Mouse (Mus musculus) limb, embryonic 12.5 days (tissue): Measurements from ENCODE around the gene Sesn2. TPM values are rescaled to one million over a fixed set of nuclear protein-coding genes. Genes with fewer than 3 reads are reported as not detected.

Source experiments
- ATAC-seq: fragments of 200-750 bp; cut with Nextera tagmentation; 2 replicates; pipeline ENCODE4 v1.8.0; 2017; ENCODE audit warnings: low read depth, moderate TSS enrichment; ENCODE audit not compliant: insufficient number of reproducible peaks, insufficient read depth, low FRiP score, low TSS enrichment
- H3K27ac ChIP-seq: fragments of 300-500 bp; sonication (generic); 2 replicates; pipeline ENCODE4 v1.5.1; 2016; ENCODE audit warnings: mild to moderate bottlenecking, moderate library complexity
- H3K27me3 ChIP-seq: fragments of 300-500 bp; sonication (generic); 2 replicates; pipeline ENCODE4 v1.6.1; 2016; ENCODE audit warnings: mild to moderate bottlenecking, moderate library complexity
- H3K36me3 ChIP-seq: fragments of 300-500 bp; sonication (generic); 2 replicates; pipeline ENCODE4 v1.6.1; 2016; ENCODE audit warnings: mild to moderate bottlenecking, moderate library complexity
- H3K4me1 ChIP-seq: fragments of 300-500 bp; sonication (generic); replicated peaks from 2 replicates; pipeline ENCODE4 v1.6.1; 2016
- H3K4me2 ChIP-seq: fragments of 300-500 bp; sonication (generic); 2 replicates; pipeline ENCODE4 v1.6.1; 2016; ENCODE audit warnings: mild to moderate bottlenecking, moderate library complexity
- H3K4me3 ChIP-seq: fragments of 300-500 bp; sonication (generic); replicated peaks from 2 replicates; pipeline ENCODE4 v1.5.1; 2016; ENCODE audit warnings: mild to moderate bottlenecking
- H3K9ac ChIP-seq: fragments of 300-500 bp; sonication (generic); replicated peaks from 2 replicates; pipeline ENCODE4 v1.6.1; 2016; ENCODE audit warnings: mild to moderate bottlenecking, moderate library complexity
- H3K9me3 ChIP-seq: fragments of 300-500 bp; sonication (generic); 2 replicates; pipeline ENCODE4 v1.6.1; 2016; ENCODE audit warnings: mild to moderate bottlenecking, moderate library complexity
- WGBS: fragments of 180-500 bp; shearing (Covaris S2); methylation state at CpG from one replicate; pipeline ENCODE4 v1.1.7; 2016; 5-methylcytosine and 5-hydroxymethylcytosine counted together
- polyA plus RNA-seq: library from polyadenylated mRNA; unstranded; fragments of >200 nt; fragmentation: Nextera tagmentation; extraction: Ambion mirVana; gene quantifications from 2 replicates; pipeline ENCODE4 v1.2.1, GENCODE M21; 2016

Gene Sesn2
- polyA plus RNA-seq, 1 experiment from 2014 or later: 11.3 TPM

GRCm38 (mm10) chr4:132475895-132476878, 34.1 kb downstream of the Sesn2 start:
- WGBS: 75% methylated on average over 13 of the region's 13 CpGs
- no peaks in the 10 kb centered on the region for H3K4me1 ChIP-seq

DNA sequence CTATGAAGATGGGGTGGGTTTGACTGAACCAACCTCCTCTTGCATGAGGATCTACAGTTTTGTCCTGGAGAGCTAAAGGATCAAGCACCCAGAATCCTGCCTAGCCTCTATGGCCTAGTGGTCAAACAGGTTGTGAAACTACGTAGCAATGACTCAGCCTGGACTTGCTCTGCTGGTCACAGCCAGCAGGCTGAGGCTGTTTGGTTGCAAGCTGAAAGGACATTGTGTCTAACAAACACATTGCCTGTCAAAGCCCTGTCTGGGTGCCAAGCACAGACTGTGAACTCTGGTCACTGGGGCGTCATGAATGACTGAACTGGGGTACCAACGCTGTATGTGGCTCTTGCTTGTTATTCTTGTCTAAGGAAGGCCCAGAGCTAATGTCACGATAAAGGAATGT, 35.7 kb downstream of the Sesn2 start:
- Histone ChIP-seq H3K9ac (no peak overlapping the region), H3K4me3 (no peak overlapping the region), H3K4me1 (peaks cover 14% of the 10 kb centered on the region), H3K27me3 (no peaks in the 10 kb centered on the region), H3K4me2 (no peak overlapping the region), H3K27ac (no peak overlapping the region), H3K9me3 (no peaks in the 10 kb centered on the region), H3K36me3 (no peaks in the 10 kb centered on the region)
- 76% methylated on average over 4 of the region's 4 CpGs for WGBS
- no peak for ATAC-seq

More at GRCm38 (mm10) chr4:132475895-132476878, 34.1 kb downstream of the Sesn2 start:
- H3K27me3 ChIP-seq: no peaks in the 10 kb centered on the region
- no peak overlapping the region for H3K27ac ChIP-seq
- ATAC-seq: no peak
- H3K9ac ChIP-seq: no peak overlapping the region
- no peaks in the 10 kb centered on the region for H3K36me3 ChIP-seq
- no peak overlapping the region for H3K4me2 ChIP-seq
- H3K9me3 ChIP-seq: no peaks in the 10 kb centered on the region
- no peak overlapping the region for H3K4me3 ChIP-seq

DNA sequence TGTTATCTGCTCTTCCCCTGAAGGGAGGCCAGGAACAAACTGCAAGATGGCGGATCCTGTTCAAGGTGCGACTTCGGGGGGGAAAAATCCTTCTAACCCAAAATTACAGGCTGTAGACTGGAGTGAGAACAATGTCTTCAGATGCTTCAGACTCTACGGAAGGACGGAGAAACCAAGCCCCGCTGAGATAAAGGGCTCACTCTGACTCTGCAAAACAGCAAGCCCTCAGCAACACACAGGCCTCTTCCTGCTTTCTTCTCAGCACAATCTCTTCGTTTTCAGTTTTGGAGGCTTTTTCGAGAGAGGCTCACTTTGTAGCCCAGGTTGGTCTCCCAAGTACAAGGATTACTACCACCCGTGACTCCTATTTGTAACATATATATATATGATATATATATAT, 36.9 kb downstream of the Sesn2 start:
- Histone ChIP-seq H3K4me2 (no peak overlapping the region), H3K27ac (no peak overlapping the region), H3K4me1 (peaks cover 16% of the 10 kb centered on the region), H3K27me3 (no peaks in the 10 kb centered on the region), H3K9ac (no peak overlapping the region), H3K4me3 (no peak overlapping the region), H3K9me3 (no peaks in the 10 kb centered on the region), H3K36me3 (no peaks in the 10 kb centered on the region)
- ATAC-seq: no peak
- 87% methylated on average over 9 of the region's 9 CpGs for WGBS

- Histone ChIP-seq H3K27ac (peak overlapping the region; percentile 46; the same call in 1 of the 2 replicates), H3K36me3 (no peaks in the 10 kb centered on the region), H3K4me2 (no peak overlapping the region), H3K4me1 (peaks cover 16% of the 10 kb centered on the region), H3K4me3 (no peak overlapping the region), H3K27me3 (no peaks in the 10 kb centered on the region), H3K9ac (no peak overlapping the region), H3K9me3 (no peaks in the 10 kb centered on the region)
- ATAC-seq: no peak
- 1% methylated on average over 3 of the region's 3 CpGs for WGBS
Measured at GRCm38 (mm10) chr4:132469873-132470272, 40.4 kb downstream of the Sesn2 start.

GRCm38 (mm10) chr4:132464255-132464613, 46.1 kb downstream of the Sesn2 start:
- WGBS: 7% methylated on average over 5 of the region's 5 CpGs
- H3K27ac ChIP-seq: 0 out of 2 replicates have a peak overlapping the region, but pooled peaks have one; percentile 19
- 0 out of 2 replicates have a peak, but pooled peaks have one; percentile 43 for ATAC-seq

GRCm38 (mm10) chr4:132463430-132464254, 46.7 kb downstream of the Sesn2 start, which contains the start of gene Med18:
Gene Med18, minus strand, starts transcription at chr4:132463921.
- peaks cover 29% of the 10 kb centered on the region for H3K36me3 ChIP-seq
- WGBS: under 1% methylated on average over 44 of the region's 44 CpGs
- H3K4me1 ChIP-seq: peaks cover 15% of the 10 kb centered on the region
- H3K4me2 ChIP-seq: peak within 1 kb of the TSS; percentile 88
- no peaks in the 10 kb centered on the region for H3K27me3 ChIP-seq
- peak within 1 kb of the TSS; percentile 76 for H3K9ac ChIP-seq
- no peaks in the 10 kb centered on the region for H3K9me3 ChIP-seq
- peak within 1 kb of the TSS; percentile 77 for H3K4me3 ChIP-seq
- H3K27ac ChIP-seq: peak within 1 kb of the TSS; percentile 72
- ATAC-seq: peak; percentile 84

More at GRCm38 (mm10) chr4:132464255-132464613, 46.1 kb downstream of the Sesn2 start:
- Histone ChIP-seq H3K27me3 (no peaks in the 10 kb centered on the region), H3K9me3 (no peaks in the 10 kb centered on the region), H3K4me1 (peaks cover 15% of the 10 kb centered on the region), H3K9ac (peak overlapping the region; percentile 32; the same call in 1 of the 2 replicates), H3K36me3 (peaks cover 26% of the 10 kb centered on the region), H3K4me3 (peak overlapping the region; percentile 77), H3K4me2 (peak overlapping the region; percentile 88)

DNA sequence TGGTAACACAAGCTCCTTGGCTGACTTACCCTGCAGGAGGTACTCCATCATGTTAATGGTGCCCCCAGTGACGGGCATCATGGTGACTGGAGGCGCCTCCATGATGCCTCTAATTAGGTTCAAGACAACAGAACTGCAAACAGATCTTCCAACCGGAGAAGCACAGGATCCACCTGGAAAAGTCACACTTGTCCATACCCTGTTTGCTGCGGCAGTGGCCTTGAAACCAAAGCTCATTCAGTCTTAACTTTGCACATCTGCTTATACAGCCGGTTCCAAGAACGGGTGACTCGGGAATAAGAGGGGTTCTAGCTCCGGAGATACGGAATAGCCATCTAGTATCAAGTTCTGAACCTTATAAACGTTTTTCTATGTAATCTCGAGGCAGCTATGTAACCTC, 47.5 kb downstream of the Sesn2 start:
- ATAC-seq: no peak
- Histone ChIP-seq H3K4me1 (peaks cover 15% of the 10 kb centered on the region), H3K4me3 (peak overlapping the region; percentile 77), H3K27me3 (no peaks in the 10 kb centered on the region), H3K9me3 (no peaks in the 10 kb centered on the region), H3K36me3 (peaks cover 36% of the 10 kb centered on the region), H3K9ac (peak overlapping the region; percentile 76), H3K4me2 (peak overlapping the region; percentile 88), H3K27ac (no peak overlapping the region)
- 6% methylated on average over 11 of the region's 11 CpGs for WGBS

DNA sequence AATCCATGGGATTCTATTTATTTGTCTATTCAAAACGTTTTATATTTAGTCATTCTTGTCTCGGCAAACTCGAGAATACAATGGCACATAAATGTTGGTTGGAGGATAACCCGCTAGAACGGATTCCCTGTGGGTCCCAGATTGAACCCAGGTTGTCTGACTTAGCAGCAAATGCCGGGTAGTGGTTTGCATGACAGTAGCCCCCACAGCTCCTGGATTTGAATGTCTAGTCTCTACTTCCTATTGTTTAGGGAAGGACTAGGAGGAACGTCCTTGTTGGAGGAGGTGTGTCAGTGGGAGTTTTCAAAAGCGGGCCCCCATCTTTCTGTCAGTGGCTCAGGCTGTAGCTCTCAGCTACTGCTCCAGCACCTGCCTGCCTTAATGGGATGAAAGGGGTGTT, 50.1 kb downstream of the Sesn2 start:
- H3K9me3 ChIP-seq: no peaks in the 10 kb centered on the region
- no peak overlapping the region for H3K27ac ChIP-seq
- H3K4me2 ChIP-seq: no peak overlapping the region
- H3K27me3 ChIP-seq: no peaks in the 10 kb centered on the region
- no peak overlapping the region for H3K9ac ChIP-seq
- H3K4me1 ChIP-seq: peaks cover 15% of the 10 kb centered on the region
- 94% methylated on average over 8 of the region's 8 CpGs for WGBS
- H3K4me3 ChIP-seq: no peak overlapping the region
- ATAC-seq: no peak
- H3K36me3 ChIP-seq: peaks cover 52% of the 10 kb centered on the region

DNA sequence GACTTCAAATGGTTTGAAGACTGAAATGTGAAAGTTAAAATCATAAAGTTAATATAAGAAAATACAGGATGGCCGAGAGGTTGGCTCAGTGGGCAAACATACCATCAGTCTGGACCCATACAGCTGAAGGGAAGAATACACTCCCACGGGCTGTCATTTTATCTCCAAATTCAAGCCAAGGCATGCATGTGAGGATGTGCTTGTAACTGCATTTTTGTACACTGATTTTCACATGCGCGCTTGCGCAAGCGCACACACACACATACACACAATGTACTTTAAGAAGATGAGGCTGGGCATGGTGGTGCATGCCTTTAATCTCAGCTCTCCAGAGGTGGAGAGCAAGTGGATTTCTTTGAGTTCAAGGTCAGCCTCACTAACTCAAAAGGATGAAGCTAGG, 54.7 kb downstream of the Sesn2 start:
- H3K4me1 ChIP-seq: no peaks in the 10 kb centered on the region
- no peak overlapping the region for H3K4me2 ChIP-seq
- H3K36me3 ChIP-seq: peaks cover 40% of the 10 kb centered on the region
- H3K27ac ChIP-seq: no peak overlapping the region
- H3K4me3 ChIP-seq: no peak overlapping the region
- no peak overlapping the region for H3K9ac ChIP-seq
- no peaks in the 10 kb centered on the region for H3K9me3 ChIP-seq
- no peaks in the 10 kb centered on the region for H3K27me3 ChIP-seq
- WGBS: 92% methylated on average over 6 of the region's 6 CpGs
- ATAC-seq: no peak

DNA sequence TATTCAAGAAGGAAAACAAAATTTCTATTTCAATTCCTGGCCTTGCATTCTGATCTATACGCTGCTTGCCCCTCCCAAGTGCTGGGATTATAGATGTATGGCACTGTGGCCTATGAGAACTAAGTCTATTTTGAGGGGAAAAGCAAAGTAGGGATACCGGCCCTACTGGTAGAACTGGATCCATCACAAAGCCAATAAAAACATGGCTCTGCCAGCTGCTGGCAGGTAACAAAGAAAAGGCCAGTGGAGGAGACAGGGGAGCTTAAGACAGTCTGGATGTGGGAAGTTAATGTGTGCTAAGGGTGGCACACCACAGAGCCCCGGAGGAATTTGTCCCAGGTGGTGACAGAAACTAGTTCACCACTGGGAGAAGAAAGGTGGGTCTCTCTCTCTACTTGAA, 55.2 kb downstream of the Sesn2 start:
- no peak overlapping the region for H3K4me3 ChIP-seq
- 73% methylated on average over 3 of the region's 3 CpGs for WGBS
- H3K4me1 ChIP-seq: no peaks in the 10 kb centered on the region
- peaks cover 35% of the 10 kb centered on the region for H3K36me3 ChIP-seq
- H3K9ac ChIP-seq: no peak overlapping the region
- H3K4me2 ChIP-seq: no peak overlapping the region
- H3K9me3 ChIP-seq: no peaks in the 10 kb centered on the region
- H3K27ac ChIP-seq: peak overlapping the region; percentile 23; the same call in 1 of the 2 replicates
- H3K27me3 ChIP-seq: no peaks in the 10 kb centered on the region
- ATAC-seq: no peak

GRCm38 (mm10) chr4:132454216-132454615, 56.1 kb downstream of the Sesn2 start:
- 83% methylated on average over 6 of the region's 6 CpGs for WGBS
- Histone ChIP-seq H3K9me3 (no peaks in the 10 kb centered on the region), H3K27me3 (no peaks in the 10 kb centered on the region), H3K9ac (no peak overlapping the region), H3K4me3 (no peak overlapping the region), H3K4me2 (no peak overlapping the region), H3K4me1 (no peaks in the 10 kb centered on the region), H3K27ac (no peak overlapping the region), H3K36me3 (peaks cover 26% of the 10 kb centered on the region)
- ATAC-seq: no peak
